Mouse (Mus musculus) spleen, adult 2 months (tissue): ENCODE measurements around the gene Wasf2.

Source experiments
- CTCF ChIP-seq: fragments of 200-500 bp; IDR thresholded peaks from 2 replicates; pipeline ENCODE4 v1.5.1; 2011; ENCODE audit warnings: mild to moderate bottlenecking, inconsistent platforms; ENCODE audit not compliant: insufficient read depth, insufficient read length, insufficient replicate concordance; ENCODE audit errors: extremely low read depth
- POLR2A ChIP-seq: fragments of 200-500 bp; IDR thresholded peaks from 2 replicates; pipeline ENCODE4 v1.6.1; 2011; ENCODE audit warnings: low read depth, low read length, inconsistent platforms

- no peak for TF ChIP-seq POLR2A
- no peak for TF ChIP-seq CTCF
Measured at GRCm38 (mm10) chr4:133159646-133160045, 29.3 kb downstream of the Wasf2 start.
